Mouse (Mus musculus) E14TG2a.4 (cell line): ENCODE measurements around the gene Ispd.

Source experiments
- H3K27me3 ChIP-seq: 2 replicates; pipeline ENCODE4 v1.6.1; 2014; ENCODE audit warnings: low read length, control low read depth; ENCODE audit not compliant: insufficient read depth
- H3K36me3 ChIP-seq: 2 replicates; pipeline ENCODE4 v1.6.1; 2014; ENCODE audit warnings: low read length, control low read depth; ENCODE audit not compliant: insufficient read depth
- H3K4me1 ChIP-seq: replicated peaks from 2 replicates; pipeline ENCODE4 v1.6.1; 2014; ENCODE audit warnings: low read depth, low read length, control low read depth
- H3K4me3 ChIP-seq: replicated peaks from 2 replicates; pipeline ENCODE4 v1.5.1; 2014; ENCODE audit warnings: mild to moderate bottlenecking, low read length
- H3K9me3 ChIP-seq: 2 replicates; pipeline ENCODE4 v1.6.1; 2014; ENCODE audit warnings: low read length, control low read depth
- CTCF ChIP-seq: conservative IDR thresholded peaks from 2 replicates; pipeline ENCODE4 v1.5.1; 2014; ENCODE audit warnings: low read length
- NANOG ChIP-seq: IDR thresholded peaks from 2 replicates; pipeline ENCODE4 v1.6.1; 2014; ENCODE audit warnings: borderline replicate concordance, low read length, mixed read lengths
- POU5F1 ChIP-seq: IDR thresholded peaks from 2 replicates; pipeline ENCODE4 v1.6.1; 2014; ENCODE audit warnings: low read length, borderline replicate concordance

Ispd gene

DNA sequence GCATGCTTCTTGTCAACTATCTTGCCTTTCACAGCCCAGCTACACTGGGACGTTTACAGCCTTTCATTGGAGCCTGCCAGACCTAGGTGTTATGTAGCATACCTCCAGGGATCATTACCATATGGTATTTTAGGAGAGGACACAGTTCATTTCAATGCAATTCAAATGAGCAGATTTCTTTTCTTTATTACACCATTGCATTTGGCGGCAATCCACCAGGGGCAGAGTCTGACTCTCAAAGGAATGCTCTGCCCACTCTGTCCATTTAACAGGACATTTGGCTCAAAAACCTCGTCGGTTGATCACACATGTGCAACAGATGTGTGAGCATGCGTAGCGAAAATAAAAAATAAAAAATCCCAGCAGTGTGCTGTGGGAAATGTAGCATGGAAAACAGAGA is 340.0 kb downstream of the Ispd start:
- Histone ChIP-seq H3K9me3 (no peaks in the 10 kb centered on the region), H3K36me3 (no peaks in the 10 kb centered on the region), H3K27me3 (no peaks in the 10 kb centered on the region), H3K4me1 (no peaks in the 10 kb centered on the region), H3K4me3 (no peak overlapping the region)
- TF ChIP-seq CTCF: no peak
- TF ChIP-seq POU5F1: no peak
- TF ChIP-seq NANOG: no peak

DNA sequence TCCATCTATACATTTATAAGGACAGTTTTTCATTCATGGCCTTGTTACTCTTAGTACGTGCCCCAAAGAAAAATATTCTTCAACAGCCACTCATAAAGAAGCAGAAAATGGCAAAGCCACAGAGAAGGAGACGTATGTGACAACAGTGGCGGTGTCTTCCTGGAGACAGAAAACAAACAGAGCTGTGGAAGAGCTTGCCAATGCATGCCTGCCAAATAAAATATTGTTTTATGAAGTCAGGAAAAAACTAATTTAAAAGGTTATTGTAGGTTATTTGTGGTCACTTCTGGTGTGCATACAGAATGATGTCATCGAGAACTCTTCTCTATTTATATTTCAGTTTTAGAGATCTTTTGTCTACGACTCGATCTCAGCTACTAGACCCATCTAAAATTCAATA is 341.5 kb downstream of the Ispd start:
- no peak for TF ChIP-seq CTCF
- TF ChIP-seq NANOG: no peak
- no peak for TF ChIP-seq POU5F1
- Histone ChIP-seq H3K4me1 (no peaks in the 10 kb centered on the region), H3K9me3 (no peaks in the 10 kb centered on the region), H3K4me3 (no peak overlapping the region), H3K36me3 (no peaks in the 10 kb centered on the region), H3K27me3 (no peaks in the 10 kb centered on the region)

DNA sequence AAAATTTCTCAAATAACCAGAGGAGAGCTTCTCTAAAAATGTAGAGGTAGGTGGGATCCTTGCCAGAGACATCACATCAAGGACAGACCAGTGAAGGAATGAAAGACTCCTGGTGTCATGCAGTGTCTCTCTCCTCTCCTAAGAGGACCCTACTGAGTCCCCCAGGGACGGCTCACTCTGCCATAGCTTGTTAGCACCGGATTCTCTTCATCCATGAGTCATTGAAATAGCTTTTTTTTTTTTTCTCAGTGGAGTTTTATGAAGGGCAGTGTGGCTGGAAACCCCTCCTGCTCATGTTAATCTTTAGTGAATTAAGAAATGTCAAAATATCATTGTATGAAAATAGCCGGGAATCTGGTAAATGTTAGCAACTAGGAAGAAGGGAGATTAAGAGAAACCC is 342.1 kb downstream of the Ispd start:
- TF ChIP-seq CTCF (no peak), POU5F1 (no peak), NANOG (no peak)
- H3K36me3 ChIP-seq: no peaks in the 10 kb centered on the region
- no peaks in the 10 kb centered on the region for H3K9me3 ChIP-seq
- H3K4me3 ChIP-seq: no peak overlapping the region
- no peaks in the 10 kb centered on the region for H3K4me1 ChIP-seq
- no peaks in the 10 kb centered on the region for H3K27me3 ChIP-seq

DNA sequence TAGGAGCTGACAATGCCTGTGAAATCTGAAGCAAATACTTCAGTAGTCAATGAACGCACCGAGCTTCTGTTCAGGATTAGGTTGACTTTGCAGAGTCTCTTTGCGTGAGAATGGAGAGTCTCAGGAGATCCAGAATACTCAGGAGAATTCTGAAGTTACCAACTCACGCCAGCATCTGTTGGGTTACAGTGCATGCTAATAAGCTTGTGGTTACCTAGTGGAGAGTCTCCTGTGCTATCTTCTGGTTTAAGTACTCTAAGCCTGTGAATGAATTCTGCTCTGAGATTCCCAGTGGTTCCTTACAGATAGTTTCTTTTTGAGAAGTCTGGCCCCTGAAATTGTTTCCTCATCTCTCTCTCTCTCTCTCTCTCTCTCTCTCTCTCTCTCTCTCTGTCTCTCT is 343.0 kb downstream of the Ispd start:
- Histone ChIP-seq H3K4me3 (no peak overlapping the region), H3K27me3 (no peaks in the 10 kb centered on the region), H3K9me3 (no peaks in the 10 kb centered on the region), H3K4me1 (no peaks in the 10 kb centered on the region), H3K36me3 (no peaks in the 10 kb centered on the region)
- TF ChIP-seq POU5F1: no peak
- TF ChIP-seq NANOG: no peak
- TF ChIP-seq CTCF: no peak

DNA sequence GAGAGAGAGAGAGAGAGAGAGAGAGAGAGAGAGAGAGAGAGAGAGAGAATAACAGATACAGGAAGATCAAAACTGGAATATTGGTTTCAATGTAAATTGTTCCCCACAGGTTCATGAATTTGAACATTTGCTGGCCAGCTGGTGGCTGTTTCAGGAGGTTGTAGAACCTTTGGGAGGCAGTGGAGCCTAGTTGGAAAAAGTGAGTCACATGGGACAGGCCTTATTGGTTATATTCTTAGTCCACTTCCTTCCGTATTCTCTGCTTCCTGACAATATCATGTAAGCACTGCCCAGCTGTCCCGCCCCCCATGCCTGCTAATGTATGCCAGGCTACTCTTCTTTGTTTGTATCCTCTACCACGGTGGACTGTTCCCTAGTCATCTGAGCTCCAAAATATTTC is 344.0 kb downstream of the Ispd start:
- Histone ChIP-seq H3K27me3 (no peaks in the 10 kb centered on the region), H3K9me3 (no peaks in the 10 kb centered on the region), H3K4me1 (no peaks in the 10 kb centered on the region), H3K36me3 (no peaks in the 10 kb centered on the region), H3K4me3 (no peak overlapping the region)
- no peak for TF ChIP-seq CTCF
- no peak for TF ChIP-seq POU5F1
- no peak for TF ChIP-seq NANOG

DNA sequence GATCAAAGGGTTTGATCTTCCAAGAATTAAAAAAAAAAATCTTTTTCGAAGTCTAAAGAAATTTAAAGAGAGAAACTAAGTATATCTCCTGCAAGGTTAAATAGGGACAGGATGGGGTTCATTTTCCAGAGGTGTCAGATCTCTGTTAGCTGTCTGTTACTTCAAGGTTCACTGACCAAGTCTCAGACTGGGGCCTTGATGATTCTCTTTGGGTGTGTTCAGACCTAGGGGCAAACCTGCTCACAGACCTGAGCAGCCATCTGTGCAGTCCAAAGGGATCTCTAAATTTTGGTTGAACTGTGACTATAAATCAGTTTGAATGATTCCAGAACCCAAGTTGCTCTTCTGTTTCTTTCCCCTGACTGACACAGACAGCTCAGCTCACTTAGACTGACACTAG is 344.8 kb downstream of the Ispd start:
- no peaks in the 10 kb centered on the region for H3K4me1 ChIP-seq
- TF ChIP-seq NANOG (no peak), CTCF (no peak), POU5F1 (no peak)
- H3K36me3 ChIP-seq: no peaks in the 10 kb centered on the region
- H3K9me3 ChIP-seq: no peaks in the 10 kb centered on the region
- no peaks in the 10 kb centered on the region for H3K27me3 ChIP-seq
- no peak overlapping the region for H3K4me3 ChIP-seq

DNA sequence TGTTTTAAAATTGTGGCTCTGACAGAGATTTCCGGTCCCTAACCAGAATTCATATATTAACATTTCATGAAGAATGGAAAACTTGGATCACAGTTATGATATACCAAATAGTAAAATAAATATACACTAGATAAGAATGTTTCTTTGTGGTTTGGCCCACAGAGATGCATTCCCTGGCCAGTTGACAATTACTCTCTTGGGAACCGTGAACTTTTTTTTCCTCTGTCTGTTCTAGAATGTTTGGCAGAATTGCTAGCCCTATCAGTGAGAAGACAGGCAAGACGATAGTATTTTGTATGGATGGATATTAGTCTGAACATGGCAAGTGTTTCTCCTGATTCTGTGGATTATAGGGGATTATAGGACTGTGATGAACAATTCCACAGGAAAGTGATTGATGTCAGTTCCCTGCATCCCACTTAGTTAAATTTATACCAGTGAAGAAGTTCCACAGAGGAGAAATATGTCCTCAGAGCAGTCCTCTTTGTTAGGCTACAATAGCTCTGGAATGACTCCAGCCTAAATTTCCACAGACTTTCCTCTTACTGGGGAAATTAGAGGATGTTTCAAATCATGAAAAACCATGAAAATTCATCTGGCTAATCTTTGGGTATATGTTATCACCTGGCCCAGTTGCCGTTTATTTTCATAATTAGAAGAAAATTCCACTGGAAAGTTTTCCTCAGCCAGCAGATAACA is 352.6 kb downstream of the Ispd start:
- Histone ChIP-seq H3K9me3 (no peaks in the 10 kb centered on the region), H3K4me3 (no peak overlapping the region), H3K4me1 (no peaks in the 10 kb centered on the region), H3K36me3 (no peaks in the 10 kb centered on the region), H3K27me3 (no peaks in the 10 kb centered on the region)
- TF ChIP-seq NANOG (no peak), POU5F1 (no peak), CTCF (no peak)
